Mouse (Mus musculus) MEL (cell line): ENCODE results near the gene Inpp5e.

Experiments used
- BHLHE40 ChIP-seq: IDR thresholded peaks from 2 replicates; pipeline ENCODE4 v1.6.1; 2012; ENCODE audit warnings: low read depth, mild to moderate bottlenecking, inconsistent platforms, low read length, improper control_type of control experiment, borderline replicate concordance
- CTCF ChIP-seq, 3 experiments: IDR thresholded peaks in 2 of 3; conservative IDR thresholded peaks in 1 of 3; 2 replicates each; pipeline ENCODE4 v1.5.1; 2011 to 2012; ENCODE audit warnings: low read length in 3 of 3, low read depth in 2 of 3, mild to moderate bottlenecking in 2 of 3, improper control_type of control experiment in 1 of 3, inconsistent platforms in 1 of 3, mixed read lengths in 1 of 3, moderate library complexity in 1 of 3; ENCODE audit not compliant: control insufficient read depth in 1 of 3, insufficient read depth in 1 of 3, poor library complexity in 1 of 3, severe bottlenecking in 1 of 3
- EP300 ChIP-seq, 2 experiments: IDR thresholded peaks; 2 replicates each; pipeline ENCODE4 v1.6.1; 2011; ENCODE audit warnings: improper control_type of control experiment in 2 of 2, low read length in 2 of 2, low read depth in 1 of 2, mild to moderate bottlenecking in 1 of 2
- MAFK ChIP-seq: IDR thresholded peaks from 2 replicates; pipeline ENCODE4 v1.6.1; 2011; ENCODE audit warnings: low read depth, mild to moderate bottlenecking, low read length, improper control_type of control experiment, borderline replicate concordance
- MAZ ChIP-seq: IDR thresholded peaks from 2 replicates; pipeline ENCODE4 v1.6.1; 2012; ENCODE audit warnings: low read depth, mild to moderate bottlenecking, inconsistent platforms, low read length, improper control_type of control experiment
- MXI1 ChIP-seq: IDR thresholded peaks from 2 replicates; pipeline ENCODE4 v1.6.1; 2011; ENCODE audit warnings: mild to moderate bottlenecking, low read depth, low read length, improper control_type of control experiment
- MYB ChIP-seq: IDR thresholded peaks from 2 replicates; pipeline ENCODE4 v1.6.1; 2011; ENCODE audit warnings: mild to moderate bottlenecking, low read depth, low read length, improper control_type of control experiment
- POLR2A ChIP-seq, 2 experiments: IDR thresholded peaks; 2 replicates each; pipeline ENCODE4 v1.6.1; 2011 to 2012; ENCODE audit warnings: low read length in 2 of 2, mild to moderate bottlenecking in 2 of 2, control low read depth in 1 of 2, improper control_type of control experiment in 1 of 2, low read depth in 1 of 2, moderate library complexity in 1 of 2; ENCODE audit not compliant: control insufficient read depth in 1 of 2, insufficient read depth in 1 of 2, poor library complexity in 1 of 2
- RCOR1 ChIP-seq: IDR thresholded peaks from 2 replicates; pipeline ENCODE4 v1.6.1; 2012; ENCODE audit warnings: low read depth, mild to moderate bottlenecking, inconsistent platforms, low read length, improper control_type of control experiment
- TCF12 ChIP-seq: IDR thresholded peaks from 2 replicates; pipeline ENCODE4 v1.6.1; 2014; ENCODE audit warnings: low read depth, mild to moderate bottlenecking, inconsistent platforms, low read length, improper control_type of control experiment, moderate library complexity
- ZC3H11A ChIP-seq: IDR thresholded peaks from 2 replicates; pipeline ENCODE4 v1.6.1; 2012; ENCODE audit warnings: low read depth, mild to moderate bottlenecking, inconsistent platforms, low read length, improper control_type of control experiment

- TF ChIP-seq POLR2A (IDR thresholded peaks at IDR 0.05; ENCODE audit: control insufficient read depth in 1 of 2, insufficient read depth in 1 of 2, low read depth in 1 of 2, low read length in 2 of 2, poor library complexity in 1 of 2) (no peak), ZC3H11A (no peak), BHLHE40 (no peak), EP300 (IDR thresholded peaks at IDR 0.05; ENCODE audit: low read depth in 1 of 2, low read length in 2 of 2) (no peak), MYB (no peak), RCOR1 (no peak), MAZ (no peak), TCF12 (no peak), MAFK (no peak), CTCF (IDR thresholded peaks at IDR 0.05 in 2 of 3, conservative IDR thresholded peaks at IDR 0.05 in 1 of 3; ENCODE audit: control insufficient read depth in 1 of 3, insufficient read depth in 1 of 3, low read depth in 2 of 3, low read length in 3 of 3, poor library complexity in 1 of 3, severe bottlenecking in 1 of 3) (no peak), MXI1 (no peak)
Measured at GRCm38 (mm10) chr2:26400296-26400695, 8.7 kb downstream of the Inpp5e start.
